Mouse (Mus musculus) erythroblast, embryonic 14.5 days (primary cell): ENCODE measurements around the gene Vwa3a.

Source experiments
- GATA1 ChIP-seq: IDR thresholded peaks from 2 replicates; pipeline ENCODE4 v1.6.1; 2012; ENCODE audit warnings: low read length, inconsistent platforms, mixed read lengths
- TAL1 ChIP-seq: IDR thresholded peaks from 3 replicates; pipeline ENCODE4 v1.6.1; 2012; ENCODE audit warnings: low read length, inconsistent platforms, mixed read lengths

GRCm38 (mm10) chr7:120721051-120721450, 18.1 kb upstream of the Vwa3a start:
- TF ChIP-seq GATA1 (no peak), TAL1 (no peak)
